Mouse (Mus musculus): ENCODE measurements around the gene Mis12.

Gene Mis12

GRCm38 (mm10) chr11:71017051-71017450, 2.4 kb upstream of the Mis12 start:
- no peak for DNase-seq (ENCODE audit: low spot score)

DNA sequence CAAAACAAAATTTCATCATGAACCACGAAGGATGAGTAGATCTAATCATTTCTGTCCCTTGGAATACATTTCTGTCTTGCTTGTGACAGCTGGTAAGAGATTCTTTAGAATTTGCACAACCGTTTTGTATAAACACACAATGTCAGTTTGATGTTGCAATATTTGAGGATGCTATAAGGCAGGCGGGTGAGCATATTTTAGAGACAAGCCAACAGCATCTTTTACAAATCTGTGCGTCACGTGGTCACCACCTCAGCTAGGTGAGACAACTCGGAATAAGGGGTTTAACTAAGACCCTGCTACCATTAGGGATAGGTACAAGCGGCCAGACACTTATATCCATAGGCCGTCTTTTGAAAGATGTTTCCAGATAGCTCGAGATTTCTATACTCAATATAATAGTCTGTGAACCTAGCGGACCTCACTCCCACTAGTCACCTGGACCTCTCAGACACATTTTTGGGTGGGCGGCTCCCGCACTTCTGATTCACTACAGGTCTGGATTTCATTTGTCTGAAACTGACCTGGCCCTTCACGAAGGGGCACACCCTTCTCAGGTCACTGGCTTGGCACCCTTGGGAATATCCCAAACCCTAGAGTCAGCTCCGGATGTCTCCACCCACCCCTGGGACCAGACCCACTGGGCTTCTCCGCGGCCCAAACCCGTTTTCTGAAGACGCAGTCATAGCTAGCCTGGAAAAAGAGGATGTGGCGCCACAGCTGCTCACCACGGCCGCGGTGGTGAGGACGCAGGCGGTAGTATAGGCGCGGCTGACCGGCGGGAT, 803 bp upstream of the Mis12 start:
- DNase-seq (ENCODE audit: low spot score), result no peak

DNA sequence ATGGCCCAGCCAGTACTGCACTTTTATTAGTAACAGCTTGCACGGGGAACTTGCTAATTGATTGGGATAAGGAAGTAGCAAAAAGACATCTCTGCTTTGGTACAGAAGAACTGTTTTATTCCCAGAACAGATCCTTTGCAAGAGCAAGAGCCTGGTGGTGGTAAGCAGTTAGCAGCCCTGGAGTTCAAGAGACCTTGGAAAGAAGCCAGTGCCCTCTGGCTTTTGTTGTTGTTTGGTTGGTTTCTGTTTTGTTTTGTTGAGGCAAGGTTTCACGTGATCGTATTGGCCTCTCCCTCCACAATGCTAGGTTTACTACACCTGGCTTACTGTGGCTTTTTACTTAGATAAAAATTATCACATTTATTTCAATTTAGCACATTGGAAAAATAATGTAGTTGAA, 8.9 kb downstream of the Mis12 start:
- DNase-seq (ENCODE audit: low spot score), result no peak

DNA sequence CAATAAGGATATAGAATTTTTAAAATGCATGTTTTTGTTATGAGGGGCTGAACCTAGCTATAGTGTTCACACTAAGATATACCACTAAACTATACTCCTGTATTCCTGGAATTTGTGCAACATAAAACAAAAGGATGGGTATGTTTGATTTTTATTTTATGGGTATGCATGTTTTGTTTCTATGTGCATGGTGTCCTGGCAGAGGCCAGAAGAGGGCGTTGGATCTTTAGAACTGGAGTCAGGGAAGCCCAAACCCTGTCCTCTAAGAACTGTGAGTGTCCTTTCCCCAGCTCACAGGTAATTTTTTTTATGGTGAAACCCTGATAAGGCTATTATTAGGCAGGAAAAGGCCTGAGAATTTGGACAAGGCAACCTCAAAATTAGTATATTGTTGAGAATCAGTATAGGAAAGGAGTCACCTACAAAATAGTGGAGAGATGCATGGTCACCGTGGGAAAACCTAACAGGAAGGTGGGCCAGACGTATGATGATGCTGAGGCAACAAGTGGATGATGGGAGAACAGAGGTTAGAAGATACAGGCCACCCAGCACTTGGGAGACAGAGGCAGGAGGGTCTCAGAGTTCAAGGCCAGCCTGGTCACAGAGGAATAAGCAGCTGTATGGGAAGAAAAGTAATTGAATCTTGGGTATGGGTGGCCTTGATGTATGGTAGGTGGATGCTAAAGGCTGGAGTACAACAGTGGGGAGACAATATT, 10.2 kb downstream of the Mis12 start:
- DNase-seq (ENCODE audit: low spot score), result no peak

DNA sequence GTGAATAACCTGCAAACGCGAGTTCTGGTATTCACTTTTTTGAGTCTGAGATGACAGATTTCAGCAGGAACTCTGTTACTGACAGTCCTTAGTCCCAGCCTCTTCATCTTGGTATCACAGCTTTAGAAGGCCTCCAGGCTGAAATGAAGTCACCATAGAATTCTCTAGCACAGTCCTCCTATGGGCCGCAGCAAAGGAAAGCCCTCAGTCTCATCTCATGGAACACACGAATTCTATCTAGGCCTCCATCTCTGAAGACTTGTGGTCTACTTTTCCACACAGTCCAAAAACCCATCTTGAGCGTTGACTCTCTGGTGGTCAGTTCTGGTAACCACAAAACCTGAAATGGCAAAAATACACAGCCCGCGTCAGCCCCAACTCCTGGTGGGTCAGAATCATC, 12.7 kb downstream of the Mis12 start:
- DNase-seq (ENCODE audit: low spot score), result no peak

- peak; percentile 44 for DNase-seq (ENCODE audit: low spot score)
Observed at GRCm38 (mm10) chr11:71032491-71033162, 13.2 kb downstream of the Mis12 start.

- DNase-seq (ENCODE audit: low spot score), result peak; percentile 62
Observed at GRCm38 (mm10) chr11:71033163-71033761, 13.9 kb downstream of the Mis12 start, which contains the start of gene 6330403K07Rik. Gene 6330403K07Rik (minus strand): TSS chr11:71033513.

- DNase-seq (ENCODE audit: low spot score), result no peak
Observed at GRCm38 (mm10) chr11:71039526-71040298, 20.3 kb downstream of the Mis12 start.

DNA sequence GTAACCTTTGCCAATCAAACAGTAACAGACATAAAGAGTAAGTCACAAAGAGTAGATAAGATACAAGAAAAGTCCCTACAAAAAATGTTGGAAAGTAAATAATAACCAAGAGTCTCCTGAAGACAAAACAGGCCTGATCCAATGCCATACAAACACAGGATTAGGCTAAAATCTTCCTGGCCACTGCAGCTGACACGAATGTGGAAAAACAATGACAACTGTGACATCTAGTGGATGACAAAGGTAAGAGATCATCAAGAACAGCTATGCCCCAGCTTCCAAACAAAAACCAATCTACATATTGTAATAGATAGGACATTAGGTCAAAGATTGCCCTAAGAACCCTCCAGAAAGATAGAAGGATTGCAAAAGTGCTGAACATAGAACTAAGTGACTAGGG, 33.1 kb downstream of the Mis12 start:
- DNase-seq (ENCODE audit: low spot score), result no peak

DNA sequence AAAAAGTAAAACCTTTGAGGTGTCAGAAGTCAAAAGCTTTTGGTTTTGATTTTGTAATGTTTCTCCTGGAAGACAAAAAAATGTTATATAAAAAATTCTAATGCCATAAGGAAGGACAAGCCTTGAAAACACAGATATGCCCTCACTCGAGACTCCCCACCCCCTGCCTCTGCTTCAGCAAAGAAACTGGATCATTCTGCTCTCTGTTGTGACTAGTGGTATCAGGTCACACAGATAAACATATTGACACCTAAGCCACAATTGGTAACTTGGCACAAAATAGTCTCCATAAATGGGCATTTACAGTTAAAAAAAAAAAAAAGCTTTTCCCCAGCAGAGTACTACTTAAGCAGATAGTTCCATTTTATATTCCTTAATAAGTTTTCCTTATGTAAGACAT, 56.9 kb downstream of the Mis12 start:
- no peak for DNase-seq (ENCODE audit: low spot score)
